Mouse (Mus musculus): ENCODE measurements at regions not wholly inside any gene's neighbourhood (a gene's known extent, or its start where the extent isn't known, plus 50 kb on each side); places are given as distances from the start of the nearest gene placed in this dataset.
"Not testable (repeated sequence)": the region's sequence is repeated elsewhere in the genome, so short reads cannot be mapped to it uniquely, and the experiment has no call there.

- no peak for DNase-seq
Observed at GRCm38 (mm10) chr8:96174996-96175395, 286.6 kb upstream of the Got2 start.

GRCm38 (mm10) chr8:96164933-96165332 is 276.6 kb upstream of the Got2 start:
- DNase-seq: no peak

GRCm38 (mm10) chr8:96159899-96160298 is 271.6 kb upstream of the Got2 start:
- DNase-seq: no peak

- DNase-seq: peak; percentile 34
Observed at GRCm38 (mm10) chr8:96152496-96153250, 264.3 kb upstream of the Got2 start.

- DNase-seq: no peak
Observed at GRCm38 (mm10) chr8:96152056-96152455, 263.7 kb upstream of the Got2 start.

GRCm38 (mm10) chr8:96151065-96151472 is 262.7 kb upstream of the Got2 start:
- DNase-seq: no peak

- DNase-seq: no peak
Observed at GRCm38 (mm10) chr8:96132183-96132582, 243.8 kb upstream of the Got2 start.

GRCm38 (mm10) chr8:96128329-96128728 is 240.0 kb upstream of the Got2 start:
- DNase-seq: no peak

GRCm38 (mm10) chr8:96100817-96101216 is 212.5 kb upstream of the Got2 start:
- no peak for DNase-seq

GRCm38 (mm10) chr8:96092931-96093330 is 204.6 kb upstream of the Got2 start:
- no peak for DNase-seq

- DNase-seq: no peak
Observed at GRCm38 (mm10) chr8:96090231-96090630, 201.9 kb upstream of the Got2 start.

- DNase-seq: no peak
Observed at GRCm38 (mm10) chr8:96068306-96068705, 180.0 kb upstream of the Got2 start.

- no peak for DNase-seq
Observed at GRCm38 (mm10) chr8:96047686-96048085, 159.3 kb upstream of the Got2 start.

GRCm38 (mm10) chr8:96042335-96042734 is 154.0 kb upstream of the Got2 start:
- DNase-seq: no peak

GRCm38 (mm10) chr8:96040216-96040615 is 151.9 kb upstream of the Got2 start:
- DNase-seq: no peak

- not testable (repeated sequence) for DNase-seq
Observed at GRCm38 (mm10) chr8:96018742-96019141, 130.4 kb upstream of the Got2 start.

- DNase-seq: no peak
Observed at GRCm38 (mm10) chr8:96012002-96012401, 123.7 kb upstream of the Got2 start.

- no peak for DNase-seq
Observed at GRCm38 (mm10) chr8:95991826-95992463, 103.6 kb upstream of the Got2 start.

- no peak for DNase-seq
Observed at GRCm38 (mm10) chr8:95988616-95989380, 100.5 kb upstream of the Got2 start.

- DNase-seq: no peak
Observed at GRCm38 (mm10) chr8:95987011-95987440, 98.7 kb upstream of the Got2 start.

- no peak for DNase-seq
Observed at GRCm38 (mm10) chr8:95986410-95986809, 98.1 kb upstream of the Got2 start.

GRCm38 (mm10) chr8:95983690-95984089 is 95.3 kb upstream of the Got2 start:
- no peak for DNase-seq

- DNase-seq: no peak
Observed at GRCm38 (mm10) chr8:95980405-95980804, 92.1 kb upstream of the Got2 start.

GRCm38 (mm10) chr8:95979223-95979622 is 90.9 kb upstream of the Got2 start:
- no peak for DNase-seq

All from thymus, postnatal 14 days (tissue).